Mouse (Mus musculus): ENCODE measurements around the gene Gm21767.
"Not testable (repeated sequence)": the region's sequence is repeated elsewhere in the genome, so short reads cannot be mapped to it uniquely, and the experiment has no call there.

Gm21767 gene

GRCm38 (mm10) chrY:13941438-13941837 lies at the start of gene Gm21767:
Gene Gm21767 (plus strand): TSS chrY:13941738.
- not testable (repeated sequence) for DNase-seq (ENCODE audit: low spot score in 2 of 2)
